Mouse (Mus musculus) bone marrow, adult 2 months (tissue): ENCODE data around the gene Pus3.

Source experiments
- CTCF ChIP-seq: fragments of 200-500 bp; IDR thresholded peaks from 2 replicates; pipeline ENCODE4 v1.5.1; 2011; ENCODE audit warnings: low read length, control low read depth; ENCODE audit not compliant: control insufficient read depth, insufficient read depth
- POLR2A ChIP-seq: fragments of 200-500 bp; IDR thresholded peaks from 2 replicates; pipeline ENCODE4 v1.6.1; 2011; ENCODE audit warnings: low read depth, mild to moderate bottlenecking, control low read depth, low read length, borderline replicate concordance; ENCODE audit not compliant: control insufficient read depth

DNA sequence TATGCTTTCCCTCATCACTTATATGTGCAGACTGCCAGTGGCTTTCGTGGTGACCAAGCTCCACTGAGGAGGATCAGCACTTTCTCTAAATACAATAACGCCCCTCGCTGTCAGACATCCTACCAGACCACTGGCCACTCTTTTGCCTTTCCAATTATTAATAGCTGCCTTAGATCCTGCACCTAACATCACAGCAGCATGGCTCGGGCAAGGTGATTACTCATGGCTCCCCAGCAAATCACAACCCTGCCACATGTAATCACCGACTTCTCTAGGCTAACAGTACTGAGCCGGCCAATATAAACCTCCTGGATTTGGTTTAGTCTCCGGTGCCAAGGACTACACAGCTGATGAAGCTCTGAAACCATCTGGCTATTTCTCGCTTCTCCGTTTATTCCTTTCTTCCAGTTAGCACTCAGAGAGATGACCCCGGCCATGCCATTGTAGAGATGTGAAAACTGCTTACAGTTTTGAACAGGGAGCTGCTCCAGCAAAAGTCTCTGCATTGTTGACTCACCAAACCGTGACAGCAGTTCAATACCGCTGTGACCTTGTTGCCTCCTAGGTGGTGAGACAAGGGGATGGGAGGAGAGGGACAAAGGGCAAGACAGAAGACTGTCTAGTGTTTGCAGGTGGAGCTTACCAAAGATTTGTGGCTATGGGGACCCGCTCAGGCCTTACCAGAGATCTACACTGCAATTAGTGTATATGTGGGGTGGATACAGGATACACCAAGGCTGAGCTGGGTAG lies 19.2 kb upstream of the Pus3 start:
- TF ChIP-seq POLR2A (no peak), CTCF (no peak)
